Mouse (Mus musculus) cortical plate, adult 2 months (tissue): ENCODE measurements around the gene Btbd2.

Experiments used
- CTCF ChIP-seq: fragments of 200-500 bp; IDR thresholded peaks from 2 replicates; pipeline ENCODE4 v1.5.1; 2011; ENCODE audit warnings: mild to moderate bottlenecking, control low read depth, low read length; ENCODE audit not compliant: insufficient read depth; ENCODE audit errors: extremely low read depth
- POLR2A ChIP-seq: fragments of 200-500 bp; IDR thresholded peaks from 2 replicates; pipeline ENCODE4 v1.6.1; 2011; ENCODE audit warnings: mild to moderate bottlenecking, low read length, control low read depth; ENCODE audit not compliant: insufficient read depth; ENCODE audit errors: extremely low read depth

- TF ChIP-seq CTCF, result no peak
- TF ChIP-seq POLR2A, result no peak
Measured at GRCm38 (mm10) chr10:80628925-80629324, 27.9 kb downstream of the Btbd2 start.
